In the genomic region with DNA sequence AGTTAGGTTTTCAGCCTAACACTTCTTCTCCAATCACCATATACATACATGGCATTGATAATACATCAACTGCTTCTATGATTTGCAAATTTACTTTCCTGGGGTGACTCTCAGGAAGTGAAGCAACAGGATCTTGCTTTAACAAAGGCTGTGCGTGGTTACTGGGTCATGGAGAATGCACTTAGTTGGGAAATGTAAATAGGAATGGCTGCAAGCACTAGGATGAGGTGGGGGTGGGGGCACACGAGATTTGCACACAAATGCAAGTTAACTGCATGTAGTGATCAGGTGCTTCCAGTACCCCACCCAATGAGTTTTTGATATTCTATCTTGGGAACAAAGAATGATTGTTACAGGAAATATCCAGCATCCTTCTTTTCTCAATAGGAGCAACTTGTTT, we compare ENCODE assay signal across 28 mouse cellular contexts. TPM values are rescaled to one million over a fixed set of nuclear protein-coding genes. Genes with fewer than 3 reads are reported as not detected.
"Had no signal": no experiment of that assay in that cellular context is flagged by ENCODE, and none has a peak within 500 bp of the region (broad histone marks: within the 10 kb centered on the region; RNA-seq: fewer than 3 reads in every experiment).

No protein-coding gene starts in this region.

- H3K9me3 ChIP-seq: heart, embryonic 10.5 days; heart, embryonic 12.5 days; hindbrain, embryonic 10.5 days; hindbrain, embryonic 12.5 days; intestine, embryonic 15.5 days; limb, embryonic 10.5 days; limb, embryonic 12.5 days; liver, embryonic 13.5 days had no signal

- ATAC-seq: hindbrain, embryonic 16.5 days; inflammation-experienced regulatory T-cells, adult 6 months; intestine, embryonic 15.5 days; intestine, postnatal 0 days had no signal

- H3K4me2 ChIP-seq: heart, embryonic 12.5 days; hindbrain, embryonic 12.5 days; hindbrain, embryonic 14.5 days; intestine, embryonic 15.5 days; limb, embryonic 12.5 days; liver, embryonic 11.5 days; liver, embryonic 13.5 days had no signal

- DNase-seq: gastrocnemius, adult 2 months; gastrocnemius, postnatal 10 days; gastrocnemius, postnatal 25 days; heart, adult 18-20 months; heart, postnatal 10 days; heart, postnatal 4 days; kidney, adult 18-20 months; kidney, adult 8-10 months; kidney, postnatal 10 days; kidney, postnatal 25 days; kidney, postnatal 4 days; liver; liver, embryonic 13.5 days had no signal

- H3K4me1 ChIP-seq: heart, embryonic 10.5 days; heart, embryonic 12.5 days; hindbrain, embryonic 10.5 days; hindbrain, embryonic 12.5 days; intestine, embryonic 15.5 days; limb, embryonic 10.5 days; limb, embryonic 12.5 days; liver, embryonic 13.5 days had no signal

- H3K9ac ChIP-seq: heart, embryonic 12.5 days; hindbrain, embryonic 12.5 days; hindbrain, embryonic 14.5 days; intestine, embryonic 15.5 days; limb, embryonic 12.5 days; liver, embryonic 13.5 days had no signal

- H3K27ac ChIP-seq: gastrocnemius, adult 2 months; heart, embryonic 10.5 days; hindbrain, embryonic 10.5 days; hindbrain, embryonic 12.5 days; hindbrain, embryonic 14.5 days; intestine, embryonic 15.5 days; layer of hippocampus, adult 2 months; left cerebral cortex, adult 2 months; limb, embryonic 10.5 days; limb, embryonic 12.5 days; liver, embryonic 13.5 days had no signal

- H3K36me3 ChIP-seq: heart, embryonic 10.5 days; heart, embryonic 12.5 days; hindbrain, embryonic 10.5 days; hindbrain, embryonic 12.5 days; intestine, embryonic 15.5 days; limb, embryonic 10.5 days; limb, embryonic 12.5 days; liver, embryonic 13.5 days had no signal

- H3K4me3 ChIP-seq: gastrocnemius, adult 2 months; heart, embryonic 10.5 days; heart, embryonic 12.5 days; hindbrain, embryonic 10.5 days; hindbrain, embryonic 12.5 days; intestine, embryonic 15.5 days; layer of hippocampus, adult 2 months; left cerebral cortex, adult 2 months; limb, embryonic 10.5 days; limb, embryonic 12.5 days; liver, embryonic 13.5 days had no signal

- H3K27me3 ChIP-seq: heart, embryonic 12.5 days; hindbrain, embryonic 12.5 days; intestine, embryonic 15.5 days; limb, embryonic 12.5 days; liver, embryonic 13.5 days had no signal

RNA-seq across cellular contexts. Expression of a gene that starts 30.1 kb away (rescaled TPM):
- polyA plus RNA-seq: limb, embryonic 14.5 days had no signal
